Mouse (Mus musculus): ENCODE data around the gene Yif1a.

DNA sequence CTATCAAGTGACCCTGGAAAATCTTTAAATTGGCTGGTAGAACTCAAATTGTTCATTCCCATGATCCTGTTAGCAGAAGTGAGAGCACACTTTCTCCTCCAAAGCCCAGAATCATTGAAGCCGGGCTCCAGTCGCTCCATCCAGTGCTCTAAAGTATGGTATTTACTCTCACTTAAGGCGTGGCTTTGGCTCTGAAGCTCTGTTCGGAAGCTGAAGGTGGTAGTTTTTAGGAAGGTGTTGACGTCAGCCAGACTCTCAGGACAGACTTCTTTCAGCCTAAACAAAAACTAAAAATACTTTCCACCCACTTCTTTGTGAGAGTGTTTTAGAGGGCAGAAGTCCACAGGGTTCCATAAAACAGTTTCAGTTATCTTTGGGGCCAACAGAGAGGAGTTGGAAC, 14.8 kb upstream of the Yif1a start:
- no peak for TF ChIP-seq POLR2A (IDR thresholded peaks at IDR 0.05; ENCODE audit: insufficient read depth, low read length)
- TF ChIP-seq CTCF (IDR thresholded peaks at IDR 0.05; ENCODE audit: low read depth, low read length): no peak

Measured in ES-Bruce4 (cell line).